ENCODE assay signal across 8 mouse cellular contexts in the genomic region with DNA sequence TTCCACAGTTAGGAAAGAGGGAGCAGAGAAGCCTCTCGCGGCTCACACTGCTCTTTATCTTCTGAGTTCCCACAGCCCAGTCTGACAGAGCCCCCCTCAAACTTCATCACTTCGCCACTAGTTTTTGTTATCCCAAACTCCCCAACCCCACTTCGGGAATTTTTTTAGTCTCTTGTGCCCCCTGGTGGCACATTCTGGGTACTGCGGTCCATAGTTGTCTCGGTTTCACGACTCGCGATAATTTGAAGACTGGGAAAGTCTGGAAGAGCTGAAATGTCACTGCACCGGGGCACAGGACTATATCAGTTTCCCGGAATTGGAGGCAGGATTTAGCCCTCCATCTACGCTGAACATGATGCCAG. TPM values are rescaled to one million over a fixed set of nuclear protein-coding genes. Genes with fewer than 3 reads are reported as not detected.
DNase-seq lines count a peak whose midpoint lies in the region; ATAC-seq and TF ChIP-seq lines count a peak whose summit lies in the region.

No protein-coding gene starts in this region.

- no peaks in the 10 kb centered on the region for H3K27me3 ChIP-seq in midbrain, embryonic 11.5 days (ENCODE audit: control insufficient read depth, insufficient read depth, low read length)
- peaks cover 3% of the 10 kb centered on the region; the same call in 1 of the 2 replicates for H3K27me3 ChIP-seq in midbrain, embryonic 15.5 days (replicated peaks)
- peaks cover 10% of the 10 kb centered on the region; the same call in 1 of the 2 replicates for H3K27me3 ChIP-seq in limb, embryonic 10.5 days (ENCODE audit: low read depth, poor library complexity, severe bottlenecking)
- H3K27me3 ChIP-seq in midbrain, embryonic 13.5 days: 0 out of 2 replicates have a peak, but pooled peaks cover 2% of the 10 kb centered on the region
- no peaks in the 10 kb centered on the region for H3K27me3 ChIP-seq in stomach, postnatal 0 days (ENCODE audit: control insufficient read depth, insufficient read depth, low read length)

- WGBS in midbrain, embryonic 11.5 days: 3% methylated on average over 12 of the region's 12 CpGs
- WGBS in midbrain, embryonic 15.5 days: under 1% methylated on average over 12 of the region's 12 CpGs
- 2% methylated on average over 12 of the region's 12 CpGs for WGBS in limb, embryonic 10.5 days
- 2% methylated on average over 12 of the region's 12 CpGs for WGBS in midbrain, embryonic 13.5 days
- 0% methylated on average over 12 of the region's 12 CpGs for WGBS in stomach, postnatal 0 days

- H3K4me1 ChIP-seq in midbrain, embryonic 11.5 days (ENCODE audit: control insufficient read depth, insufficient read depth, low read length): no peaks in the 10 kb centered on the region
- 0 out of 2 replicates have a peak, but pooled peaks cover 4% of the 10 kb centered on the region for H3K4me1 ChIP-seq in midbrain, embryonic 15.5 days
- H3K4me1 ChIP-seq in limb, embryonic 10.5 days: peaks cover 32% of the 10 kb centered on the region
- peaks cover 17% of the 10 kb centered on the region for H3K4me1 ChIP-seq in midbrain, embryonic 13.5 days (replicated peaks)
- H3K4me1 ChIP-seq in stomach, postnatal 0 days (replicated peaks; ENCODE audit: control insufficient read depth, insufficient read depth): no peaks in the 10 kb centered on the region; the same call in 1 of the 2 replicates

- no peak overlapping the region for H3K27ac ChIP-seq in midbrain, embryonic 11.5 days (ENCODE audit: low read depth, low read length)
- no peak overlapping the region for H3K27ac ChIP-seq in midbrain, embryonic 15.5 days
- peak overlapping the region; percentile 27; the same call in 1 of the 2 replicates for H3K27ac ChIP-seq in limb, embryonic 10.5 days
- no peak overlapping the region for H3K27ac ChIP-seq in midbrain, embryonic 13.5 days
- no peak overlapping the region for H3K27ac ChIP-seq in stomach, postnatal 0 days (replicated peaks)

- no peaks in the 10 kb centered on the region for H3K36me3 ChIP-seq in midbrain, embryonic 11.5 days (ENCODE audit: control insufficient read depth, insufficient read depth, low read length)
- H3K36me3 ChIP-seq in midbrain, embryonic 15.5 days (replicated peaks): no peaks in the 10 kb centered on the region
- no peaks in the 10 kb centered on the region for H3K36me3 ChIP-seq in limb, embryonic 10.5 days
- H3K36me3 ChIP-seq in midbrain, embryonic 13.5 days: no peaks in the 10 kb centered on the region
- no peaks in the 10 kb centered on the region for H3K36me3 ChIP-seq in stomach, postnatal 0 days (ENCODE audit: control insufficient read depth, insufficient read depth, low read length)

- peak; percentile 100 for DNase-seq in midbrain, embryonic 11.5 days (ENCODE audit: low spot score, missing footprints)
- peak; percentile 87 to 89 for DNase-seq in cerebellum, postnatal 14 days
- peak; percentile 71 to 74 for DNase-seq in gastrocnemius, adult 8-10 months (ENCODE audit: low spot score in 2 of 2)
- DNase-seq in induced T-regulatory cell, adult 2 months (ENCODE audit: low read depth): peak; percentile 80
- DNase-seq in limb, embryonic 10.5 days (ENCODE audit: low spot score): peak; percentile 90
- peak; percentile 85 for DNase-seq in stomach, postnatal 0 days (ENCODE audit: low spot score)

- no peak for TF ChIP-seq EP300 in stomach, postnatal 0 days (optimal IDR thresholded peaks at IDR 0.05)

- H3K9ac ChIP-seq in midbrain, embryonic 11.5 days (ENCODE audit: low read length): no peak overlapping the region
- no peak overlapping the region for H3K9ac ChIP-seq in midbrain, embryonic 15.5 days
- no peak overlapping the region for H3K9ac ChIP-seq in midbrain, embryonic 13.5 days (replicated peaks)
- H3K9ac ChIP-seq in stomach, postnatal 0 days (ENCODE audit: low read length): no peak overlapping the region

- peak; percentile 66; the same call in 1 of the 2 replicates for ATAC-seq in midbrain, embryonic 11.5 days (ENCODE audit: low FRiP score)
- ATAC-seq in midbrain, embryonic 15.5 days (replicated peaks): no peak
- peak; percentile 53; the same call in 1 of the 2 replicates for ATAC-seq in midbrain, embryonic 13.5 days
- ATAC-seq in stomach, postnatal 0 days (ENCODE audit: low FRiP score, low TSS enrichment): peak; percentile 43

- no peak overlapping the region for H3K4me3 ChIP-seq in midbrain, embryonic 11.5 days (ENCODE audit: low read depth, low read length)
- no peak overlapping the region for H3K4me3 ChIP-seq in midbrain, embryonic 15.5 days
- H3K4me3 ChIP-seq in limb, embryonic 10.5 days: peak overlapping the region; percentile 23
- no peak overlapping the region for H3K4me3 ChIP-seq in midbrain, embryonic 13.5 days (replicated peaks)
- no peak overlapping the region for H3K4me3 ChIP-seq in stomach, postnatal 0 days (ENCODE audit: low read depth, low read length)

- no peaks in the 10 kb centered on the region for H3K9me3 ChIP-seq in midbrain, embryonic 11.5 days (ENCODE audit: control insufficient read depth, low read length)
- no peaks in the 10 kb centered on the region for H3K9me3 ChIP-seq in midbrain, embryonic 15.5 days
- no peaks in the 10 kb centered on the region for H3K9me3 ChIP-seq in limb, embryonic 10.5 days (replicated peaks)
- no peaks in the 10 kb centered on the region for H3K9me3 ChIP-seq in midbrain, embryonic 13.5 days
- no peaks in the 10 kb centered on the region for H3K9me3 ChIP-seq in stomach, postnatal 0 days (ENCODE audit: control insufficient read depth, low read length)

- H3K4me2 ChIP-seq in midbrain, embryonic 11.5 days: no peak overlapping the region
- H3K4me2 ChIP-seq in midbrain, embryonic 15.5 days: no peak overlapping the region
- 0 out of 2 replicates have a peak overlapping the region, but pooled peaks have one; percentile 15 for H3K4me2 ChIP-seq in midbrain, embryonic 13.5 days (replicated peaks)
- no peak overlapping the region for H3K4me2 ChIP-seq in stomach, postnatal 0 days (replicated peaks; ENCODE audit: low read depth)

- peak; percentile 91 for TF ChIP-seq CTCF in stomach, postnatal 0 days (IDR thresholded peaks at IDR 0.05; ENCODE audit: low read depth)

RNA-seq across cellular contexts. Expression of a gene that starts 7.3 kb away (rescaled TPM):
- polyA plus RNA-seq in midbrain, embryonic 11.5 days (2014; fragmentation: Nextera tagmentation; extraction: Ambion mirVana): 9.3 and 10.6 TPM in 2 replicates
- polyA plus RNA-seq in midbrain, embryonic 15.5 days (2015; fragmentation: Nextera tagmentation; extraction: Ambion mirVana): 14.0 and 15.2 TPM in 2 replicates
- 10 to 100 TPM; 13.4 to 21.4 (median 19.1) TPM for total RNA-seq in gastrocnemius, adult 8-10 months (2022)
- polyA plus RNA-seq in limb, embryonic 10.5 days (2016; fragmentation: Nextera tagmentation; extraction: Ambion mirVana): 15.7 and 16.5 TPM in 2 replicates
- polyA plus RNA-seq in midbrain, embryonic 13.5 days (2015; fragmentation: Nextera tagmentation; extraction: Ambion mirVana): 10.6 and 13.0 TPM in 2 replicates
- polyA plus RNA-seq in stomach, postnatal 0 days (2015; fragmentation: Nextera tagmentation; extraction: Ambion mirVana): 9.0 and 9.5 TPM in 2 replicates

RNA-seq across cellular contexts. Expression of a gene that starts 13.5 kb away (rescaled TPM):
- polyA plus RNA-seq in midbrain, embryonic 11.5 days (2014; fragmentation: Nextera tagmentation; extraction: Ambion mirVana): 35.5 and 39.5 TPM in 2 replicates
- 199 and 201 TPM in 2 replicates for polyA plus RNA-seq in midbrain, embryonic 15.5 days (2015; fragmentation: Nextera tagmentation; extraction: Ambion mirVana)
- 1 to 10 TPM in 2 of 4 experiments, under 1 TPM in 2; 0.78 to 1.1 (median 1.0) TPM for total RNA-seq in gastrocnemius, adult 8-10 months (2022)
- 16.6 and 24.2 TPM in 2 replicates for polyA plus RNA-seq in limb, embryonic 10.5 days (2016; fragmentation: Nextera tagmentation; extraction: Ambion mirVana)
- polyA plus RNA-seq in midbrain, embryonic 13.5 days (2015; fragmentation: Nextera tagmentation; extraction: Ambion mirVana): 139 and 157 TPM in 2 replicates
- 15.1 and 17.6 TPM in 2 replicates for polyA plus RNA-seq in stomach, postnatal 0 days (2015; fragmentation: Nextera tagmentation; extraction: Ambion mirVana)

RNA-seq across cellular contexts. Expression of a gene that starts 45.5 kb away (rescaled TPM):
- 24.8 and 24.9 TPM in 2 replicates for polyA plus RNA-seq in midbrain, embryonic 11.5 days (2014; fragmentation: Nextera tagmentation; extraction: Ambion mirVana)
- polyA plus RNA-seq in midbrain, embryonic 15.5 days (2015; fragmentation: Nextera tagmentation; extraction: Ambion mirVana): 22.0 and 26.4 TPM in 2 replicates
- total RNA-seq in gastrocnemius, adult 8-10 months (2022): 10 to 100 TPM; 54.0 to 72.3 (median 63.4) TPM
- 21.8 and 25.4 TPM in 2 replicates for polyA plus RNA-seq in limb, embryonic 10.5 days (2016; fragmentation: Nextera tagmentation; extraction: Ambion mirVana)
- 28.6 and 29.5 TPM in 2 replicates for polyA plus RNA-seq in midbrain, embryonic 13.5 days (2015; fragmentation: Nextera tagmentation; extraction: Ambion mirVana)
- polyA plus RNA-seq in stomach, postnatal 0 days (2015; fragmentation: Nextera tagmentation; extraction: Ambion mirVana): 8.2 and 10.3 TPM in 2 replicates

RNA-seq across cellular contexts. Expression of a gene that starts 46.4 kb away (rescaled TPM):
- 0.44 TPM in 1 of 2 replicates, not detected in the other for polyA plus RNA-seq in midbrain, embryonic 11.5 days (2014; fragmentation: Nextera tagmentation; extraction: Ambion mirVana)
- polyA plus RNA-seq in midbrain, embryonic 15.5 days (2015; fragmentation: Nextera tagmentation; extraction: Ambion mirVana): 0.44 and 0.46 TPM in 2 replicates
- total RNA-seq in gastrocnemius, adult 8-10 months (2022): under 1 TPM in 1 of 4 experiments, not detected in 3; 0.63 TPM
- polyA plus RNA-seq in limb, embryonic 10.5 days (2016; fragmentation: Nextera tagmentation; extraction: Ambion mirVana): 0.28 TPM in 1 of 2 replicates, not detected in the other
- polyA plus RNA-seq in midbrain, embryonic 13.5 days (2015; fragmentation: Nextera tagmentation; extraction: Ambion mirVana): 0.67 TPM in 1 of 2 replicates, not detected in the other
- 0.19 and 0.36 TPM in 2 replicates for polyA plus RNA-seq in stomach, postnatal 0 days (2015; fragmentation: Nextera tagmentation; extraction: Ambion mirVana)

RNA-seq across cellular contexts. Expression of a gene that starts 46.4 kb away (rescaled TPM):
- 60.7 and 61.9 TPM in 2 replicates for polyA plus RNA-seq in midbrain, embryonic 11.5 days (2014; fragmentation: Nextera tagmentation; extraction: Ambion mirVana)
- polyA plus RNA-seq in midbrain, embryonic 15.5 days (2015; fragmentation: Nextera tagmentation; extraction: Ambion mirVana): 71.7 and 72.6 TPM in 2 replicates
- 10 to 100 TPM; 14.3 to 19.4 (median 15.7) TPM for total RNA-seq in gastrocnemius, adult 8-10 months (2022)
- 60.7 and 68.0 TPM in 2 replicates for polyA plus RNA-seq in limb, embryonic 10.5 days (2016; fragmentation: Nextera tagmentation; extraction: Ambion mirVana)
- polyA plus RNA-seq in midbrain, embryonic 13.5 days (2015; fragmentation: Nextera tagmentation; extraction: Ambion mirVana): 72.7 and 75.1 TPM in 2 replicates
- 20.8 and 23.9 TPM in 2 replicates for polyA plus RNA-seq in stomach, postnatal 0 days (2015; fragmentation: Nextera tagmentation; extraction: Ambion mirVana)
